Mouse (Mus musculus) mouse embryonic stem cell (cell line): ENCODE measurements around the gene Tomm34.

ENCODE experiments used
- in situ Hi-C, 2 experiments: fragments of 300-500 bp; cut with MboI; formaldehyde crosslinking; loops; 1 replicate in 1 of 2; 3 replicates in 1 of 2; pipeline ENCODE4 v1.14.3; 2019 to 2020; ENCODE audit warnings: low sequenced_read_pairs in 2 of 2, low pct_unique_long_range_greater_than_20kb in 1 of 2, mixed read lengths in 1 of 2; ENCODE audit not compliant: unreplicated experiment in 1 of 2

The Tomm34 gene

DNA sequence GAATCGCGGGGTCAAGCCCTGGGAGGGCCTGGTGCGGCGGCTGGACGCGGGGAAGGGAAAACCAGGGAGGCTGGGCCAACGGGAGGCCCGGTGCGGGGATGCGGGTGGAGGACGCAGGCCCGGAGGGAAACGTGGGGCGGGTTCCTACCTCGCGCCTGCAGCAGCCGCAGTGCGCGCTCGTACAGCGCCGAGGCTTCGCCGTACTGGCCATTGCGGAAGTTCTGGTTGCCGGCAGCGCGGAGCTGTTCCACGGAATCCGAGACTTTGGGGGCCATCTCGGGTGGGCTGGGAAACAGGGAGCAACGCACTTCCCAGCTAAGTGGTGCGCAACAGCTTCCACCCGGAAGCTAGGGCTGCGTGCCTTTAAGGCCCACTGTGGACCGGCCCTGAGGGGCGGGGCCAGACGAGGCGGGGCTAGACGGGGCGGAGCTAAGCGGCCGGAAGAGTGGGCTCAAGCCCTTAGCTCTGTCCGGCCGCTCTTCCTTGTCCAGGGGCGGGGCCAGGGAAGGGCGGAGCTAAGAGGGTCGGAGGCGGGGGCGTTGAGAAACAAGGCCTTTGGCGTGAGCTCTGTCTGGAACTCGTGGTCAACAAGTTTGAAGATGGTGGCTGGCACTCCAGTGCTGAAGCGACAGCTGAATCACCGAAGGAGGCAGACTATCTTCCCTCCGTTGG lies at the start of gene Tomm34:
Gene Tomm34, minus strand, starts transcription at position 405 of the 672 bp plus-strand sequence.
- in situ Hi-C loops: no loop called here

DNA sequence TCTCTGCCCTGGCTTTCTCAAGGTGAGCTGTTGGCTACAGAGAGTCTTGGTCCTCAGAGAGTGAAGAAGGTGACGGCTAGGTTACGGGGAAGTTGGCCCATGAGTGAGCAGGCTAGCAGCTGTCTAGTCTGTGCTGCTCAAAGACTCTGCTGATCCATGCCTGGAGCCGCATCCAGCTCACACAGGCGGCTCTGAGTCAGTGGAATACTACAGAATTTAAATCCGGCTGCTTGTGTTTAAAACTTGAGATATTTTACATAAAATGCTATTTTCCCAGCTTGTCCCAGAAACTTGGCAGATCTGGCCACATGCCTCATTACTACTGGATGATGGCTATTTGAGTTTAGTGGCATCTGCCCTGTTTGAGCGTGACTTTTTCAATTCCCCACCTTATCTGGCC lies 48.5 kb upstream of the Tomm34 start:
- in situ Hi-C loops: no loop called here

DNA sequence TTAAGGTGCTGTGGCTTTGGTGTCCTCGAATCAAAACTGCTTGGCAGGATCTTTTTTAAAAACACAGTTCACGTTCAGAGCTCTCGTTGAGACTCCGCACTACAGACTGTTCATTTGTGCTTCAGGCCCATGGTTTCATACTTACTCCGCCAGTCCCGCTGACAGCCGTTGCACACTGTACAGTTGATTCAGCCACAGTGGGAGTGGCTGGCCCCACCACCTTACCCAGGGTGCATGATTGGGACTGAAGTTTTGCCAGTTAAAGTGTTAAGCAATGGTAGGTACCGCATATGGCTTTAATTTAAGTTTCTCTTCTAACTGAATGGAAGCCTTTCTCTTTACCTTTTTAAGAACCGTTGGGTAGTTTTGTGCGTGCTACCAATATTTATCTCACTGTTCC lies 44.6 kb upstream of the Tomm34 start:
- in situ Hi-C loops: no loop called here

- in situ Hi-C loops: no loop called here
These were observed 43.1 kb upstream of the Tomm34 start for GRCm38 (mm10) chr2:164114051-164114450.

GRCm38 (mm10) chr2:164111546-164111945 lies 40.6 kb upstream of the Tomm34 start:
- in situ Hi-C loops: no loop called here

DNA sequence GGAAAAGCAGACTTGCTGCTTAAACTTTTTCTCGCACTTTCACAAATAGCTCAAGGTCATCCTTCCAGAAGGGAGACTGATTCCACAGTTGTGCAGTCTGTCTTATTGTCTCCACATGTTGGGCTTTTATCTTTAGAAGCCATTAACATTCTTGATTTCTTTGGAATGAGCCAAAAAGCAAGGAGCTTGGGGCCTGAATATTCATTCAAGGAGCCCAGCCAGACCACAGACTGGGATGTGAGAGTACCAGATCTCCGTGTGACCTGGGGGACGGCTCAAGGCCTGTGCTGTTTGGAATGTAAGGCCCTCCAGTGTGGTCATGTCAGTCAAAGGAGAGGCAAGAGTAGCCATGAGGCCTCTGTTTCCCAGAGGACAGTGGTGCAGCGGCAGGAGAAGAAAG lies 37.5 kb upstream of the Tomm34 start:
- in situ Hi-C loops: loop anchor here (10.0 kb wide), 2 partner anchors 226 to 246 kb away; partner anchors contain the start of gene Svs5 (in 1 of the 2)

DNA sequence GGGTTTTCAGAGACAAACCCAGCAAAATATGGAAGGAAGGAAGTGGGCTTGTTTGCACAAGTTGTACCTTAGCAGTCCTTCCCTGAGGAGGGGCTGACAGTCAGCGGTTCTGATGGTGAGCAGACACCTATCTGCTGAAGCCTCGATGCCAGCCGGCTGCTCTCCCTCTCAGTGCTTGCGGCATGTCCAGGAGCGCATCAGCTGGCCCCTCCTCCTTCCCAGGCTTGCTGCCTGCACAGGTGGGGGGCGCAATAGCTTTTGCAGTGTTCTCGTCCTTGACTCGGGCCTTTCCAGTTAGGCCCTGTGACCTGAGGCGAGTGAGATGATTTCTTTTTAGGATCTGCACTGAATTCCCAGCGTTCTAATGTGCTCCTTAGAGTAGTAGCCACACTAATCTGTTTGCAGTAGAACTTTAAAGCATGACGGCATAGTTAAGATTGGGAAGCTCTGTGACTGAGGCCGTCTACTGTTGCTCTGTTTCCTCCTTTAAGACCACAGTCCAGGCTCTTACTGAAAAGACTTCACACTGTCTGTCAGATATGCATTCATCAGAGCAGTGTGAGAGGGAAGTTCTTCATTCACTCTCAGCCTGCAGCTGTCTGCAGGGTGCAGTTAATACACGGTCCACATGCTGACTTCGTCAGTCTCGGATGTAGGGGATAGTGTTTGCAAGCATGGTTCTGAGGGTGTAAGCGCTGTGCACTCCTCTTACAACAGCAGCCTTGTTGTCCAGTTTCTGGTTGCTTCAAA lies 36.3 kb upstream of the Tomm34 start:
- in situ Hi-C loops: loop anchor here (10.0 kb wide), 2 partner anchors 228 to 248 kb away; partner anchors contain the start of gene Svs5 (in 1 of the 2)

GRCm38 (mm10) chr2:164106287-164107035 lies 35.5 kb upstream of the Tomm34 start:
- in situ Hi-C loops: loop anchor here (10.0 kb wide), 2 partner anchors 228 to 248 kb away; partner anchors contain the start of gene Svs5 (in 1 of the 2)

GRCm38 (mm10) chr2:164103501-164103900 lies 32.5 kb upstream of the Tomm34 start:
- in situ Hi-C loops: loop anchor here (10.0 kb wide), 2 partner anchors 231 to 251 kb away; partner anchors contain the start of gene Svs5 (in 1 of the 2)

- in situ Hi-C loops: loop anchor here (10.0 kb wide), 2 partner anchors 232 to 252 kb away; partner anchors contain the start of gene Svs5 (in 1 of the 2)
These were observed 31.4 kb upstream of the Tomm34 start for GRCm38 (mm10) chr2:164102366-164102765.

DNA sequence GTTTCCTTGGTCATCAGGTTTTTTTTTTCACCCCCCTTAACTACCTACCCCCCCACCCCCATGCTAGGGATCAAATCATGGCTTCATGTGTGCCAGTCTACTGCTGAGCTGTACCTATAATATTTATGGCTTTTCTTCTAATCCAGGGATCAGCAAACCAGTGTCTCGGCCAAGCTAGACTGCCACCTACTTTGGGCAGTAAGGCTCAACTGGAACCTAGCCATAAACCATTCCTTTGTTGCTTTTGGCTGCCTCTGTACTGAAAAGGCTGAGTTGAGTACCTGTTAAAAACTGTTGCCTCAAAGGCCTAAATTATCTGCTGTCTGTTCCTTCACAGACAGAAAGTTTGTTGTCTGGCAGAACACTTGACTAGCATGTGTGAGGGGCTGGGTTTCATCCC lies 31.0 kb upstream of the Tomm34 start:
- in situ Hi-C loops: loop anchor here (10.0 kb wide), 2 partner anchors 233 to 253 kb away; partner anchors contain the start of gene Svs5 (in 1 of the 2)

DNA sequence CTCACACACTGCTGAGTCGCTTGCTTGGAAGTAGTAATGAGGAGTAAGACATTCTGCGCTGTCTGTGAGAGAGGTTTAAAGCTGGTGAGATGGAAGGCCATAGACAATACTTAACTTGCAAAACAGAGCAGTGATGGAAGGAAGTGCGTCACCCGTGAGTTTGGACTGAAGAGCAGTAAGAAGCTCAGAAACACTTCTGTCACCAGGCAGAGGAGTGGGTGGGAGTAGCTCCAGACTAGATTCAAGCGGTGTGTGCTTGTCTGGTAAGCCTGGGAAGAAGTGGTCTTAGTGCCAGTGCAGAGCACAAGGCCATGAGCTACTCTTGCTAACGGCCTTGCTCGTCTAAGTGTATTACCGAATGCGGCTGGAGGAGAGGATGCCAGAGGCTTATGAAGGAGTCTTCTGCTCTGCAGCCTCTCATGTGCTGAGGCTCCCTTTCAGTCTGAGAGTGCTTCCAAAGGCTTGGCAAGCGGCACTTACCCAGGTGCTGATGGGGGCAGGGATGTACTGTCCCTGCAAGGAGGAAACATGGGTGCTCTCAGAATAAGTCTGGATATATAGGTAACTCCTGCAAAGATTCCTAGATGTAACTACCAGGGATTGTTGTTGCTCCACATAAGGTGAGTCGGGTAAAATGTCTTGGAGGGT lies 27.8 kb upstream of the Tomm34 start:
- in situ Hi-C loops: no loop called here

GRCm38 (mm10) chr2:164094152-164094551 lies 23.2 kb upstream of the Tomm34 start:
- in situ Hi-C loops: no loop called here

DNA sequence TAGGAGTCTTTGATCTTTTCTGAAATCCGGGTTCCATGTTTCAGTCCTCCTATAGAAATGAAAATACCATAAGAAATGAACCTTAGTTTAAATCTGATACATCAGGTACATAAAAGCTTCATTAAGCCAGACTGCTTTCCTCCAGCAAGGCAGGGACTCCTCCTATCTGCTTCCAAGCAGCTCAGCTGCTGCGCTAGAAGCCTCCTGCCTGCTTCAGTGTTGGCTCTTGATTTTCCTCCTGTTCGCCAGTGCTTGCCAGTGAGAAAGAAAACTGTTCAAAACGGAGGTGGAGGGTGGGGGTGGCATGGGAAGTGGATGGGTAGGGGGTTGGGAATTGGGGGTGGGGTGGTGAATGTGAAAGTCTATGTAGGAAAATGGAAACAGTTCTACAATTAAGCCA lies 18.5 kb upstream of the Tomm34 start:
- in situ Hi-C loops: no loop called here

GRCm38 (mm10) chr2:164087416-164088017 lies 16.5 kb upstream of the Tomm34 start:
- in situ Hi-C loops: no loop called here

DNA sequence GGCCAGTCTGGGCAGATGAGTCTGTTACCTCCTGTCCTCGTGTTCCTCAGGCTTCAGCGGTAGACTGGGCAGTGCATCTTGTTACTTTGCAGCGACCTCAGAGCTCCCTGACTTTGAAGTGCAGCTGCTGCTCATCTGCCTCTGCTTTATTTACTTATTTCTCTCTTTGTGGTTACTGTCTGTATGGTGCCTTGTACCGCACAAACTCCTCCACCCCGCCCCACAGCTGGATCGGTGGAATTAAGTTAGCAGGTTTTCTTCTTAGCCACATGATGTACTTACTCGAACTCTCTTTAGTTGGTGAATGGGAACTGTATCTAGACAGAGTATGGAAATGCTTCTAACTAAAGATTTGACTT lies 13.4 kb upstream of the Tomm34 start:
- in situ Hi-C loops: no loop called here

DNA sequence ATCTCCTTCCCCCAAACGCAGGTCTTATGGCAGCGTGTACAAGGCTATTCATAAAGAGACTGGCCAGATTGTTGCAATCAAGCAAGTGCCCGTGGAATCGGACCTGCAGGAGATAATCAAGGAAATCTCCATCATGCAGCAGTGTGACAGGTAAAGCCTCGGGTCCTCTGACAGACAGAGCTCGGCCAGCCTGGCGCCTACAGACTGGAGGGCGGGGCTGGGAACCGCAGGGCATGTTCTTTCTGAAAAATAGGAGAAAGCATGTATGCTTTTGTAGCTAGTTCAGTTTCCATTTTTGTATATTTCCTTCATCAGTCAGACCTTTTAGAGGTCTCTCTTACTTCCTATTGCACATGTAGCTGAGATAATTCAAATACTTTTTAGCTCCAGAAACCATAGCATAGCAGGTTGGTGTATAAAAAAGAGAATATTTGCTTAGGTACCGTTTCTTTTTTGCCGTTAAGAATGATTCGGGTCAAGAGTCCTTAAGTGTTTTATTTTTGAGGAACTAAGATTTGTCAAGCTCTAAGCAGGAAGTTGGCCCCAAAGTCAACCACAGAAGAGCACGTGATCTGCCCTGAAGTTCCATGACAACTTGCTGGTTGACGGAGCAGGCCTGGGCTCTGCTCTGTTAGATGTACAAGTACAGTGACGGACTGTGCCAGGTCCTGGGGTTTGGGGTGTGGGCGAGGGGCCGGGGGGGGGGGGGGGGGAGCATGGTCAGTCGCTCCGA lies 12.8 kb upstream of the Tomm34 start:
- in situ Hi-C loops: no loop called here
